Mouse (Mus musculus) midbrain, embryonic 14.5 days (tissue): ENCODE data around the gene Tdo2. TPM values are rescaled to one million over a fixed set of nuclear protein-coding genes. Genes with fewer than 3 reads are reported as not detected.
A peak's percentile ranks its signal among the peaks of the same experiment; 100 is the strongest.

Experiments
- ATAC-seq: fragments of 200-750 bp; cut with Nextera tagmentation; 2 replicates; pipeline ENCODE4 v1.8.0; 2017; ENCODE audit warnings: moderate number of reproducible peaks, moderate library complexity; ENCODE audit not compliant: low FRiP score, low TSS enrichment
- DNase-seq: peaks from one replicate; pipeline ENCODE4 v3.0.0-alpha.2; 2015
- H3K27ac ChIP-seq: fragments of 300-500 bp; sonication (generic); replicated peaks from 2 replicates; pipeline ENCODE4 v1.5.1; 2014; ENCODE audit warnings: mild to moderate bottlenecking, low read depth, low read length, moderate library complexity
- H3K27me3 ChIP-seq: fragments of 300-500 bp; sonication (generic); 2 replicates; pipeline ENCODE4 v1.6.1; 2014; ENCODE audit warnings: low read length, control low read depth, mixed read lengths; ENCODE audit not compliant: control insufficient read depth, insufficient read depth
- H3K36me3 ChIP-seq: fragments of 300-500 bp; sonication (generic); 2 replicates; pipeline ENCODE4 v1.6.1; 2014; ENCODE audit warnings: low read length, control low read depth; ENCODE audit not compliant: control insufficient read depth, insufficient read depth
- H3K4me1 ChIP-seq: fragments of 300-500 bp; sonication (generic); 2 replicates; pipeline ENCODE4 v1.6.1; 2014; ENCODE audit warnings: mild to moderate bottlenecking, antibody characterized with exemption, low read length, control low read depth; ENCODE audit not compliant: control insufficient read depth, insufficient read depth
- H3K4me2 ChIP-seq: fragments of 300-500 bp; sonication (generic); 2 replicates; pipeline ENCODE4 v1.6.1; 2014; ENCODE audit warnings: mild to moderate bottlenecking, low read length, moderate library complexity
- H3K4me3 ChIP-seq: fragments of 300-500 bp; sonication (generic); replicated peaks from 2 replicates; pipeline ENCODE4 v1.5.1; 2014; ENCODE audit warnings: low read depth, low read length
- H3K9ac ChIP-seq: fragments of 300-500 bp; sonication (generic); replicated peaks from 2 replicates; pipeline ENCODE4 v1.6.1; 2014; ENCODE audit warnings: mild to moderate bottlenecking, low read length, moderate library complexity
- H3K9me3 ChIP-seq: fragments of 300-500 bp; sonication (generic); 2 replicates; pipeline ENCODE4 v1.6.1; 2016; ENCODE audit warnings: low read length, control low read depth, mixed read lengths; ENCODE audit not compliant: control insufficient read depth
- WGBS: fragments of 180-500 bp; shearing (Covaris S2); extraction: QIAGEN DNeasy Blood & Tissue Kit; methylation state at CpG from one replicate; pipeline ENCODE4 v1.1.7; 2014; 5-methylcytosine and 5-hydroxymethylcytosine counted together
- polyA plus RNA-seq: library from polyadenylated mRNA; unstranded; fragments of >200 nt; fragmentation: Nextera tagmentation; extraction: Ambion mirVana; gene quantifications from 2 replicates; pipeline ENCODE4 v1.2.1, GENCODE M21; 2014

Tdo2 gene
- polyA plus RNA-seq, 1 experiment from 2014 or later, result 0.25 TPM

- no peaks in the 10 kb centered on the region for H3K36me3 ChIP-seq
- no peak for ATAC-seq
- no peak for DNase-seq
- H3K4me3 ChIP-seq, result no peak overlapping the region
- H3K27ac ChIP-seq, result no peak overlapping the region
- 87% methylated on average over 8 of the region's 8 CpGs for WGBS
- H3K4me2 ChIP-seq, result no peak overlapping the region
- H3K4me1 ChIP-seq, result peaks cover 5% of the 10 kb centered on the region
- no peaks in the 10 kb centered on the region for H3K27me3 ChIP-seq
- no peaks in the 10 kb centered on the region for H3K9me3 ChIP-seq
- H3K9ac ChIP-seq, result no peak overlapping the region
Observed at GRCm38 (mm10) chr3:81918215-81918614, 57.8 kb downstream of the Tdo2 start.

GRCm38 (mm10) chr3:81917354-81917935 is 58.6 kb downstream of the Tdo2 start:
- no peak overlapping the region for H3K4me2 ChIP-seq
- H3K27ac ChIP-seq, result 0 out of 2 replicates have a peak overlapping the region, but pooled peaks have one; percentile 27
- ATAC-seq (no peak), DNase-seq (no peak)
- no peak overlapping the region for H3K9ac ChIP-seq
- no peaks in the 10 kb centered on the region for H3K27me3 ChIP-seq
- no peak overlapping the region for H3K4me3 ChIP-seq
- H3K4me1 ChIP-seq, result no peaks in the 10 kb centered on the region
- no peaks in the 10 kb centered on the region for H3K9me3 ChIP-seq
- WGBS, result 92% methylated on average over 3 of the region's 3 CpGs
- H3K36me3 ChIP-seq, result no peaks in the 10 kb centered on the region

GRCm38 (mm10) chr3:81916030-81916686 is 59.8 kb downstream of the Tdo2 start:
- WGBS, result 50% methylated on average over 5 of the region's 5 CpGs
- ATAC-seq, result no peak
- DNase-seq, result no peak

GRCm38 (mm10) chr3:81910286-81911036 is 65.5 kb downstream of the Tdo2 start:
- 47% methylated on average over 6 of the region's 6 CpGs for WGBS
- Histone ChIP-seq H3K9me3 (no peaks in the 10 kb centered on the region), H3K27ac (no peak overlapping the region), H3K9ac (no peak overlapping the region), H3K36me3 (no peaks in the 10 kb centered on the region), H3K4me2 (no peak overlapping the region), H3K4me1 (no peaks in the 10 kb centered on the region), H3K4me3 (no peak overlapping the region), H3K27me3 (no peaks in the 10 kb centered on the region)
- DNase-seq (no peak), ATAC-seq (no peak)

More at GRCm38 (mm10) chr3:81916030-81916686, 59.8 kb downstream of the Tdo2 start:
- no peaks in the 10 kb centered on the region for H3K4me1 ChIP-seq
- no peaks in the 10 kb centered on the region for H3K36me3 ChIP-seq
- H3K27ac ChIP-seq, result no peak overlapping the region
- no peaks in the 10 kb centered on the region for H3K27me3 ChIP-seq
- no peak overlapping the region for H3K9ac ChIP-seq
- H3K4me2 ChIP-seq, result no peak overlapping the region
- H3K4me3 ChIP-seq, result no peak overlapping the region
- H3K9me3 ChIP-seq, result no peaks in the 10 kb centered on the region

Other genes with a start within 250 kb of the Tdo2 start
- 5.1 and 7.1 TPM in 2 replicates for gene Ctso, start 43.6 kb downstream of the Tdo2 start, polyA plus RNA-seq
- not detected in 2 replicates for gene Asic5, start 6.1 kb upstream of the Tdo2 start, polyA plus RNA-seq
- gene Gucy1b1, start 98.5 kb upstream of the Tdo2 start, polyA plus RNA-seq, result 40.9 and 41.6 TPM in 2 replicates
- gene Gucy1a1, start 169.6 kb upstream of the Tdo2 start, polyA plus RNA-seq, result 18.9 and 19.9 TPM in 2 replicates